Mouse (Mus musculus) lung, adult 2 months (tissue): Measurements from ENCODE around the gene Olfm1. TPM values are rescaled to one million over a fixed set of nuclear protein-coding genes. Genes with fewer than 3 reads are reported as not detected.

Experiments used
- DNase-seq: peaks from one replicate; pipeline ENCODE4 v3.0.0; 2022
- H3K4me1 ChIP-seq: fragments of 200-500 bp; 2 replicates; pipeline ENCODE4 v1.6.1; 2011; ENCODE audit warnings: low read length; ENCODE audit not compliant: control insufficient read depth, insufficient read depth
- H3K4me3 ChIP-seq: fragments of 200-500 bp; replicated peaks from 2 replicates; pipeline ENCODE3; 2011; ENCODE audit warnings: low read depth, mild to moderate bottlenecking, control low read depth, low read length; ENCODE audit errors: extremely low read depth
- CTCF ChIP-seq: fragments of 200-500 bp; IDR thresholded peaks from 2 replicates; pipeline ENCODE4 v1.5.1; 2011; ENCODE audit warnings: mild to moderate bottlenecking, low read length, control low read depth; ENCODE audit not compliant: insufficient read depth
- POLR2A ChIP-seq: fragments of 200-500 bp; IDR thresholded peaks from 2 replicates; pipeline ENCODE4 v1.6.1; 2011; ENCODE audit warnings: low read depth, mild to moderate bottlenecking, control low read depth, low read length, borderline replicate concordance; ENCODE audit errors: extremely low read depth
- WGBS: fragments of 180-500 bp; shearing (Covaris S2); methylation state at CpG from one replicate; pipeline ENCODE4 v1.1.7; 2018; 5-methylcytosine and 5-hydroxymethylcytosine counted together
- polyA plus RNA-seq: library from polyadenylated mRNA; depleted of rRNA; stranded (reverse); fragments of >200 nt; gene quantifications from 2 replicates; pipeline ENCODE4 v1.2.3, GENCODE M21; 2012

Olfm1 gene
- polyA plus RNA-seq, 1 experiment: 33.7 TPM

GRCm38 (mm10) chr2:28246110-28246653, 53.4 kb downstream of the Olfm1 start:
- no peak overlapping the region for H3K4me3 ChIP-seq
- H3K4me1 ChIP-seq: no peaks in the 10 kb centered on the region
- TF ChIP-seq CTCF (no peak), POLR2A (no peak)
- 64% methylated on average over 5 of the region's 5 CpGs for WGBS
- DNase-seq: no peak

- no peak for DNase-seq
- Histone ChIP-seq H3K4me1 (no peaks in the 10 kb centered on the region), H3K4me3 (no peak overlapping the region)
- no peak for TF ChIP-seq CTCF
- no peak for TF ChIP-seq POLR2A
- 77% methylated on average over 11 of the region's 11 CpGs for WGBS
These were observed 54.3 kb downstream of the Olfm1 start for GRCm38 (mm10) chr2:28247098-28247497.

- Histone ChIP-seq H3K4me3 (no peak overlapping the region), H3K4me1 (no peaks in the 10 kb centered on the region)
- TF ChIP-seq POLR2A (no peak), CTCF (no peak)
- DNase-seq: no peak
- WGBS: 78% methylated on average over 4 of the region's 4 CpGs
These were observed 59.8 kb downstream of the Olfm1 start for GRCm38 (mm10) chr2:28252554-28252953.

GRCm38 (mm10) chr2:28256029-28256428, 63.2 kb downstream of the Olfm1 start:
- WGBS: 87% methylated on average over 7 of the region's 7 CpGs

GRCm38 (mm10) chr2:28261438-28261837, 68.6 kb downstream of the Olfm1 start:
- Histone ChIP-seq H3K4me1 (no peaks in the 10 kb centered on the region), H3K4me3 (no peak overlapping the region)
- TF ChIP-seq CTCF (no peak), POLR2A (no peak)
- no peak for DNase-seq
- 58% methylated on average over 3 of the region's 3 CpGs for WGBS

More at GRCm38 (mm10) chr2:28256029-28256428, 63.2 kb downstream of the Olfm1 start:
- Histone ChIP-seq H3K4me3 (no peak overlapping the region), H3K4me1 (no peaks in the 10 kb centered on the region)
- DNase-seq: no peak
- TF ChIP-seq POLR2A: no peak
- no peak for TF ChIP-seq CTCF

- 91% methylated on average over 3 of the region's 3 CpGs for whole genome bisulfite sequencing
- H3K4me1 ChIP-seq: peaks cover 3% of the 10 kb centered on the region
- no peak overlapping the region for H3K4me3 ChIP-seq
- DNase-seq: no peak
- TF ChIP-seq CTCF (no peak), POLR2A (no peak)
These were observed 75.0 kb downstream of the Olfm1 start for GRCm38 (mm10) chr2:28267776-28268275.

GRCm38 (mm10) chr2:28270561-28270960, 77.8 kb downstream of the Olfm1 start:
- peaks cover 3% of the 10 kb centered on the region for H3K4me1 ChIP-seq
- no peak for DNase-seq
- H3K4me3 ChIP-seq: no peak overlapping the region
- no peak for TF ChIP-seq POLR2A
- no peak for TF ChIP-seq CTCF
- 24% methylated on average over 4 of the region's 4 CpGs for WGBS

- TF ChIP-seq POLR2A (no peak), CTCF (no peak)
- WGBS: 66% methylated on average over 11 of the region's 11 CpGs
- Histone ChIP-seq H3K4me3 (no peak overlapping the region), H3K4me1 (peaks cover 3% of the 10 kb centered on the region)
- DNase-seq: no peak
These were observed 79.6 kb downstream of the Olfm1 start for GRCm38 (mm10) chr2:28272218-28272965.

- H3K4me3 ChIP-seq: no peak overlapping the region
- 82% methylated on average over 5 of the region's 5 CpGs for WGBS
- no peak for DNase-seq
- peaks cover 3% of the 10 kb centered on the region for H3K4me1 ChIP-seq
- no peak for TF ChIP-seq POLR2A
These were observed 81.2 kb downstream of the Olfm1 start for GRCm38 (mm10) chr2:28274006-28274405.

- DNase-seq: no peak
- no peak overlapping the region for H3K4me3 ChIP-seq
- no peak for TF ChIP-seq POLR2A
- TF ChIP-seq CTCF: no peak
- WGBS: 84% methylated on average over 3 of the region's 3 CpGs
- peaks cover 1% of the 10 kb centered on the region for H3K4me1 ChIP-seq
These were observed 82.6 kb downstream of the Olfm1 start for GRCm38 (mm10) chr2:28275345-28275744.
